Mouse (Mus musculus) right cerebral cortex, adult 2 months (tissue): ENCODE results near the gene Cxcr2.
"Not testable (repeated sequence)": the region's sequence is repeated elsewhere in the genome, so short reads cannot be mapped to it uniquely, and the experiment has no call there.

Experiments
- DNase-seq, 2 experiments: peaks; one replicate each; pipeline ENCODE4 v3.0.0; 2021 to 2022; ENCODE audit warnings: low spot score in 2 of 2

The Cxcr2 gene

DNA sequence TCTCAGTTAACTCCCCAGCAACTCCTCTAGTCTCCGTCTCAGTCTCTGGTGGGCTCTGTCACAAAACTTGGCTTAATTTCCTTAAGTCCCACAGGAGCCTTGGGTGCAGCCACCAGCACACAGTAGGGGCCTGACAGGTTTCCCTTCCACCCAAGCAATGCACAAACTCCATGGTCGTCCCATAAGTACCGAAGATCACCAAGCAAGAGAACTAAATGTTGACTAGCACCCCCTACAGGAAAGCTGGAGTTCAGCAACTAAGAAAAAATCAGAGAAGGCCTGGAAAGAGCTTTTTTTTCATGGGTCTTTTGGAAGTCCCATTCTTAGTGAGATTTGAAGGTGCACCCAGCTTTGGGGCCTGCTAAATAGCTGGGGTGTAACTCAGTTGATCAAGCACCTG lies 14.4 kb upstream of the Cxcr2 start:
- no peak for DNase-seq

DNA sequence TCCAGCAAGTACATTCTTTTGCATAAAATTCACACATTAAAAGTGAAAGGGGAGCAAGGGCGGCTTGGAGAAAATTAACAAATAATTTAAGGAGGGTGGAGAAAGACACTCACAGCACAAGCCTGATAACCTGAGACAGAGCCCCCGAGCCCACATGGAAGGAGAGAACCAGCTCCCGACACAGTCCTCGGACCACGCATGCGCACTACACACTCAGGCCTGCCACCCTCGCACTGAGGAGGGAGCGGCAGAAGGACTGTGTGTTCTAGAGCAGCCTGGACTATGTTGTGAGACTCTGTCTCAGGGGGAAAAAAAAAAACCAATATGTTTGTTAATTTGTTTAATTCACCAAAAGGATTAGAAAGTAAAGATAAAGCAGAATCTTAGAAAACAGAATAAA lies 12.0 kb upstream of the Cxcr2 start:
- no peak for DNase-seq

DNA sequence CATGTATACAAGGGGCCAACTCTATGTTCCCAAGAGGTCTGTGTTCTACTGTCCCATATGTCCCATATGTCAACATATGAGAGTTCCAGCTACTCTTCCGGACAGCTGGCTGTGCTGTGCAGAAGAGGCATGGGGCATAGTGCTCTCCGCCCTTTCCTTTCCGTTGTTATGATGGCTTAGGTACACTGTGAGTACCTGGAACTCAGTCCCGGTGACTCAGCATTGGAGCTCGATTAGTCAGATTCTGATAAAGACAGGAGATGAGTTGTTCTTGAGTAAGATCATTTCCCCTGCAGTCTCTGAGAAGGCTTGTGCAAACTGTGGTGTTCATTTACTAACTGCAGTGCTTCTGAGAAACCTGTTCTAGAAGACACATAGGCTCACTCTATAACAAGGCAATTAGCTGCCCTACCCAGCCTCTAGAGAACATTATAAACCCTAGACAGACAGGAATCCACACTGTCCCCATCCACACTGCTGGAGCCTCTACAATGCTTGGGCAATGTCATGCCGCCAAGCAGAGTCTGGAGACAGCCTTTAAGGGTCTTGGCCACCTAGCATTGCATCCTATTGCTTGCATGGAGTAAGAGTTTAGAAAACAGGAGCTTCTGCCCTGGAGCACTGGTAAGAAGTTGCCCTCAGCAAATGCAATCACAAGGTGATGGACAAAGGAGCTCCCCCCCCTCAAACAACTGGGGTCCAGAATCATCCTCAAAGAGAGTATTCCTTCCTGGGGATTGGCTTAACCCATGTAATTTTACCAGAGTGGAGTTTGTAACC lies 4.5 kb upstream of the Cxcr2 start:
- no peak for DNase-seq

DNA sequence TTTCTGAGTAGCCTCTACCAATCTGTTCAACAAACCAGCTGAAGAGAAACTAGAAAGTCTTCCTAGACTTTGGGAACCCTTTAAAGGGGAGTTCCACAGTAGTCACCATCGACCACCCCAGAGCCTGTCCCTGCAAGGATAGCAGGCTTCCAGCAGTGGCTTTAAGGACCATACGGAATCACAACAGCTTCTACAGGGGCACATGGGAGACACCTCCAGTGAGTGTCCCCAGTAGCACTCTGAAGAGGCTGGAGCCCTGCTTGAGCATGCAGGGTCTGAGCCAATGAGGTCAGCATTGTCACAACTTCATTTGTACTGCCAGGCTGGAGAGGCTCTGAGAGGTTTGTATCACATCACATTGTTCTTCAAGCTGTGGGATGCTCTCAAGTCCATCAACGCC lies 3.7 kb upstream of the Cxcr2 start:
- DNase-seq = no peak

DNA sequence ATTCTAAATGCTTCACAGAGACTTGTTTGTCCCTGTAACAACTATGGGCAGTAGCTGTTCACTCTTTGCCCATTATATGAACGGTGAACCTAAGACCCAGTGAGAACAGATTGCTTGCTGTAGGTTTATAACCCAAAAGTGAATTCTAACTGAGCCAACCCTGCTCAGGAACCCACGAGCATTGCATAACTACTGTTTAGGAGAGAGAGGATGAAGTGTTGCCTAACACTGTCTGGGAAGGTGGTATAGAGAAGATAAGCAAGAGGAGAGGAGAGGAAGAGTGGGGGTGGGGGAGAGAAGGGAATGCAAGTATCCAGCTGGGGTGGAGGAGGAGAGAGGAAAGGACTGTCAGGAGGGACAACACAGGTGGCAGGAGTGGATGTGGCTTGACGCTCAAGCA lies 2.7 kb upstream of the Cxcr2 start:
- no peak for DNase-seq

DNA sequence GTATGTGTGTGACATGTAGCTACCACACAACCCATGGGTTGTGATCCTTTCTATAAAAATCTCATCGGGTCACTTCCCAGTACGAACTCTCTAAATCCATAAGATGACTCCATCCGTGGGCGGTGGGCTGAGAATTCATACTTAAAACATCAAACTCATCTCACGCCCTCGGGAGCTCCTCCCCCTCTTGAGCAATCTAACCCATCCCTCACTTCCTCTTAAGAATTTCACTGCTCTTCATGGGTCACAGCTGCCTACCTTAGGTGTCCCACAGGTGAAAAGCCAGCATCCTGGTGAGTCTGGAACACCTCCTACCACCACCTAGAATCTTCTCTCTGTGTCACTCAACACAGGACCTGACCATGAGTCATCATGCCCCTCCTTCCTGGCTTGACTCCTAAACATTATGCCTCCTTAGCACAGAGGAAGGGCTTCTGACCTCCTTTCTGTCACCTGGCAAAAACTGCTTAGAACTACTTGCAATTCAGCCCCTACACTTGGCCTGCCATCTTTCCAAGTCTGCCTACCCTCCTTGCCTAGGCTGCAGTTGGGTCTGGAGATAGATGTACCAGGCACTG lies 1.7 kb downstream of the Cxcr2 start:
- DNase-seq = no peak

DNA sequence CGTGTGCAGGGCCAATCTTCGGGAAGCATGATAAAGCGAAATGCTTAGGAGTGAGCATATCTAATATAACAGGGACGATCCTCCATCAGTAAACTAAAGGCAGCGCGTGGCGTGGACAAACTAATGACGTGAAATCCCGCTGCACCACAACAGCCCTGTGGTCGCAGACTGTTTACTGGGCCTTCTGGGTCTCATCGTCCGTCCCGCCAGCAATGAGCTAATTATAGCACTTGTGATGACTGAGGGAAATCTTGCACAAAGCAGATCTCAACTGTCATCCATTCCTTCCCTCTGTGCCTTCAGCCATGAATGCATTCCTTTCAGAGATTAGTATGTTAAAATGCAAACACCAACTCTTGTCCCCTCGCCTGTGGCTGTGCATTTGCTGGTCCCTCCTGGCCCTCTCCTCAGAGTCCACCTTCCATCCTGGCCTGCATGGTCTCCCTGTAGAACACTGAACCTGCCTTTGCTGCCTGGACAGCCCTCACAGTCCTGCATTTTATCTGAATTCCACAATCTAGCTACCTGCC lies 2.7 kb downstream of the Cxcr2 start:
- no peak for DNase-seq

DNA sequence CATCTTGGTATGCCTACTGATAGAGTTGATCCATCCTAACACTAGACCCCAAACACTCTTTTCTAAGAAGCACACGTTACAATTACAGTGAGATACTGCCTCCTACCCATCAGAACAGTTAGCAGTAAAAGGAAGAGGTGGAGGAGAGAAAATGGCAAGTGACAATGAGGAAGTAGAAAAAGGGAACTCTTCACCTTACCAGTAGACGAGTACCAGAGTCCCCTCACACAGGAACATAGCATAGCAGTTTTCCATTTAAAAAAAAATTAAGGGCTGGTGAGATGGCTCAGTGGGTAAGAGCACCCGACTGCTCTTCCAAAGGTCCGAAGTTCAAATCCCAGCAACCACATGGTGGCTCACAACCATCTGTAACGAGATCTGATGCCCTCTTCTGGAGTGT lies 5.8 kb downstream of the Cxcr2 start:
- not testable (repeated sequence) for DNase-seq

DNA sequence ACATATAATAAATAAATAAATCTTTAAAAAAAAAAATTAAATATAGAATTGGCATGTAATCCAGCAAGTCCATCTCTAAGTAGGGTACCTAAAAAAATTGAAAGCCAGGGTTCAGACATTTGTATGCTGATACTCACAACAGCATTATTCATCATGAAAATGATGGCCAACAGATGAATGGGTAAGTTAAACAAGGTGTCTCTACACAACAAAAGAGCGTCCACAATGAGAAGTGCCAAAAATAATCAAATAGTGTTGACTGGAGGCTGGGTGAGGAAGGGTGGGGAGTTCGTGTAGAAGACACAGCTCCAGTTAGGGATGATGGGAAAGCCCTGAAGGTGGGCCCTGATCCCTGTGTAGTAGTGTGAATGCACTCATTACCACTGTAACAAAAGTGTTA lies 6.2 kb downstream of the Cxcr2 start:
- DNase-seq = no peak

DNA sequence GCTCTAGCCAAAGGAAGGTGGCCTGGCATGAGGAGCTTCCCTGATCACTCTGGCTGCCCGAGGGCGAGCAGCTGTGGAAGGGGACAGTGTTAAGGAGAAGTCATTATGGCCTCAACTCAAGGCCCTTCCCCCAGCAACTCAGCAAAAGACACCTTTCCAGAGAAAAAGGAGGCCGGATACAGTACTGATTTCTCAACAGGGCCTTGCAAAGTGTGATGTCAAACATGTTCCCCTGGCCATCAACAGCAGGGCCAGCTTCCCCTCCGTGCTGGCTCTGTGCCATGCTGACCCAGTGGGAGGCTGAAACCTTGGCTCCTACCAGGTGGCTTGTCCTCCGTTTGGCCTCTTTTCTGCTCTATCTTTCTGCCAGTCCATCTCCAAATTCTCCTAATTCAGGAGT lies 13.3 kb downstream of the Cxcr2 start:
- DNase-seq = no peak

DNA sequence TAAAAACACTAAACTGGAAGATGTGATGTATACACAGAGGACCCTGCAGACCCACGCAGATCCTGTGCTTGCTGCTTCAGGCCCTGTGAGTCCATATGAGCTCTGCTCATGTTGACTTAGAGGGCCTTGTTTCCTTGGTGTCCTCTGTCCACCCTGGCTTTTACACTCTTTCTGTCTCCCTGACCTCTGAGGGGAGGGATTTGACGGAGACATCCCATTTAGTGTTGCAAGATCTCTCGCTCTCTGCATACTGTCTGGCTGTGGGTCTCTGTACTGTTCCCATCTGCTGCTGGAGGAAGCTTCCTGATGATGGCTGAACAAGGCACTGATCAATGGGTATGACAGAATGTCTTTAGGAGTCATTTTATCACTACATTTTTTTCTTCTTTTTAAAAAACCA lies 15.9 kb downstream of the Cxcr2 start:
- DNase-seq = no peak

DNA sequence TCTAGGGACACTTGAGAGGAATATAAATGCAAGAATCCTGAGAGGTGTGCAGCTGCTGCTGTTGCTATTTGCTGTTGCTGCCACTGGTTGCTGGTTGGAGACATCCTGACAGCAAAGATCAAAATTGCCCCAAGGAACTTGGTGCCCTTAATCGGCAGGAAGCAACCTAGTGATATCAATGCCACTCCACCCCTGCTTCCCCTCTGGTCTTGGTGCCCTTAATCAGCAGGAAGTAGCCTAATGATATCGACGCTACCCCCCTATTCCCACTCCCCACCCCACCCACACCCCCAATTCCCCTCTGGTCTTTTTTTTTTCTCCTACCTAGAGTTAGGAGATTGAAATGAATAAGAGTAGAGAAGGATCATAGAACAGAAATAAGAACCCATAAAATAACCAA lies 18.9 kb downstream of the Cxcr2 start:
- DNase-seq = no peak

DNA sequence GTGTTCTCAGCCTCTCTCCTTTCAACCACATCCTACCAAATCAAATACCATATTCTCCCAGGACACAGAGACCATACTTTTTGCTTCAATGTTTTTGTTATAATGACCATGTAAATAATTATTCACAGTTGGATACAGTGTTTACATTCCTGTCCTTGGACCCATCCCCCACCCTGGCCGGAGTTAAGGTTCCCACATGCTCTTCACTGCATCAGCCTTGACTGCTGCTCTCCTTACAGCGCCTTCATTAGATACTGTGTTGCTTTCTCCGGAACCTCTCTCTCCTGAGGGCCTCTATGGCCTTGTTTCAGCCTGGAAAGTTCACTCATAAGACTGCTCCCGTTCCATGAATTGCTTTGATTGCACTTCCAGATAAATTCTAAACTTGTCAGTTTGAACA lies 21.9 kb downstream of the Cxcr2 start:
- DNase-seq = no peak

DNA sequence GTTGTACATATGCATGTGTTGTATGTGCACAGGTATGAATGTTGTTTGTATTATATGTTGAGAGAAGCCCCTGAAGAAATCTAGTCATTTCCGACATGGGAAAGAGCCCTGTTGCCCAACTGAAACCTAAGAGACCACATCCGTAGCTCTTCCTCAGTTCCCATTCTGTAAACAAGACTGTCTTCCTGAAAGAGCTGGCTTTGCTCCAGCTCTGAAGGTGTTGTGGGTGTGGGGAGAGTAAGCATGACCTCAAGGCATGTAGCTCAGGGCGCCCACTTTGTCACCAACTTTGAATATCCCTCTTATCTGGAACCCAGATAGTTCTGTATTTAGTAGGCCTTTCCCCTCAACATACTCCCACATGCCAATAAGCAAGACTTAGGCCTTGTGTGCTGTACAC lies 24.8 kb downstream of the Cxcr2 start:
- no peak for DNase-seq

DNA sequence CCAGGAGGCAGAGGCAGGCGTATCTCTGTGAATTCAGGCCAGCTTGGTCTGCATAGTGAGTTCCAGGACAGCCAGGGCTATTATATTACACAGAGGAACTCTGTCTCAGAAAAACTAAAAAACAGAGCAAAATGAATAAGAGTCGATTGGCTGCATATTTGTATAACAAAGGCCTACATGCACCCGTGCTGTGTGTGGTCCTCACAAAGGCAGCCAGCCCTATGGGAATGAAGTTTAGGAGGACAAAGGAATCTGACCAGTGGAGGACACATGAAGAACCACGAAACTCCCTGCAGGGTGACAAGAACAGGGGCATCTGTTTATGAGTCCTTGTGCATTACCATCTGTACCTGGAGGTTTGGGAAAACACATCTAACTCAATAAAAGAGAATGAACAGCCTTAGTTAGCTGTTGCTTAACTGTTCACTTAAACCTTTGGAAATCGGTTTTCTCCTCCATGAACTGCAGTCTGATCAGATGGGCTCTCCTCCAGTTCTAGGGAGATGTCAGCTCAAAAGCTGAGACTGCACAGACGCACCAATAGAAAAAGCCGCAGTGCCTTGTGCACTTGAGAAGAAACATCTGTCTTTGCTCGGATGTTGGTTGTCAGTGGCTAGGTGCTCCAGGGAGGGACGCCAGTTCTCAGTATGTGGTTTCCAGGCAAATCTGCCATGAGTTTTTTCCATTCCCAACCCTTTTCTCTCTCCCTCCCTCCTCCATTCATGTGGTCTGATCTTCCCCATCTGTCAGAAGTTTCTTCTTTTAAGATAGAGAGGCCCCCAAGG lies 26.0 kb downstream of the Cxcr2 start:
- no peak for DNase-seq

DNA sequence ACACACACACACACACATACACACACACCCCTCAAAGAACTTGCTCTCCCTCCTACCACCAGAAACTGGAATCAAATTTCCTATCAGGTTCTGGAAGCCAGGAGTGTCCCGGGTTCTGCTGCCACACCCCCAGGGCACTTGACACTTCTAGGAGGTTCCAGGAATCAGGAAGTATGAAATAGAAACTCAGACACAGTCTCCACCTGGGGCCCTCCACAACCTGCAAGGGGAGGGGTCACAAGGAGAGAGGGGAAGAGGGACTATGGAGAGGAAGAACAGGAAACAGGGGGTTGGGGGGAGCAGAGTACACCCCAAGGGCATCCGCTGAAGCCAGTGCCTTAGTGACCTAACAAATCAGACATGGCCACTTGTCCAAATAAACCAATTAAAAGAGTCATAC lies 27.7 kb downstream of the Cxcr2 start:
- DNase-seq = no peak

DNA sequence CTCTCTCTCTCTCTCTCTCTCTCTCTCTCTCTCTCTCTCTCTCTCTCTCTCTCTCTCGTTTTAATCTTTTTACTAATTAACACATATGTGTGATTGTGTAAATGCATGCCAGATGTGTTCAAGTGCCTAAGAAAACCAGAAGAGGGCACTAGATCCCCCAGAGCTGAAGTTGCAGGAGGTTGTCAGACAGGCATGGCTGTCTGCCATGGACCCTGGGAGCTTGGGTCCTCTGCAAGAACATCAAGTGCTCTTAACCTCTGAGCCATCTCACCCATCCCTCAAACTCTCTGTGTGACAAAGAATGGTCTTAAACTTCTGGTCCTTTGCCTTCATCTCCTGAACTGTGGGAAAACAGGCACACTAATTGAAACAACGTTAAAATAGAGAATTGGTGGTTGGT lies 29.2 kb downstream of the Cxcr2 start:
- no peak for DNase-seq

DNA sequence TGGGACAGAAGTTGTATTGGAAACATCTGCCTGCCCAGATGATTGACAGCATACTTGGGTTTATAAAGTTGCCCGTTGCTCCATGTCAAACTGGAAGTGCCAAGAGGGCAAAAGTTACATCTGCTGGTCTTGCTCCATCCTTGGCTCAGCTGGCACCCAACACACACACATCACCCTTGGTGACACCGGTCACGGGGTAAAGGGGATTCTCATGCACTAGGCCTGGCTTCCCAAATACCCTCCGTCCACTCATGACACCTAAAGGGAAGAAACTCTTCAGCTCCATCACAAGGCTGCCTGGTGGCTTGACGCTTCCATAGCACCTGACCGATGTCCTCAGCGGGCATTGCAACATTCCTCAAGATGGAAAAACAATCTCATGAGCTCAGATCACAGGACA lies 36.7 kb downstream of the Cxcr2 start:
- DNase-seq = no peak

DNA sequence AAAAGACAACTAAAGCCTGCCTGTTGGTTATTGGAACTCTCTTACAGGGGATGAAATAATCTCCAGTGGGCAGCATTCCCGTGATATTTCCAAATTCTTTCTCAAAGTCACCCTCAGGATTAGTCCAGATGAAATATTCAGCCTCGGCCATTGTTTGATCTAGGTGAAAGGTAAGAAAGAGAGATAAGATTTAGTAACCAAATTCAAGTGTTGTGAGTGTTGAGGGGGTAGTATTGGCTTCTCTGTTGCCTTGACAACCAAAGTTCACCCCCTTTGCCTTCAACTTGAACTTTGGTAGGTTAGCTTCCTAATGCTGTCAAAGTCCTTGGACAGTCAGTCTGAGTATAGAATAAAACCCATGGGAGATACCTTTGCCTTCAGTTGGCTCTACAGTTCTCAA lies 38.9 kb downstream of the Cxcr2 start:
- DNase-seq = no peak

DNA sequence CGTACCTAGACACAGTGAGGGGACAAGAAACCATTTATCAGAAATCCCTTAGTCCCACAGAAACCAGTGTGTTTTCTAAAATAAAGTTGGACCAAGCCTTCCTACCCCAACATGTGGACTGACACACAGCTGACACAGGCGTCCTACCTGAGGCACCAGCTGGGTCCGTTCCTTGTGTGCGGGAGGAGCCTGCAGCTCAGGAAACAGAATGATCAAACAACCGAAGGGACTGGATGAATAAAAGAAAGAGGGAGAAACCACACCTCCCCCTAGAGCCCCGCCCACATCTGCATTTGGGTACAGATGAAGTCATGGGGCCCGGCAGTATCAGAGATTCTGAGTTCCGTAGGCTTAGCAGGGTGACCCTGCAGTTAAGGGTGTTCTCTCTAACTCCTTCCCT lies 40.7 kb downstream of the Cxcr2 start, which contains the start of gene Cxcr1:
Gene Cxcr1, minus strand, starts transcription at position 187 of the 400 bp plus-strand sequence.
- DNase-seq = no peak

DNA sequence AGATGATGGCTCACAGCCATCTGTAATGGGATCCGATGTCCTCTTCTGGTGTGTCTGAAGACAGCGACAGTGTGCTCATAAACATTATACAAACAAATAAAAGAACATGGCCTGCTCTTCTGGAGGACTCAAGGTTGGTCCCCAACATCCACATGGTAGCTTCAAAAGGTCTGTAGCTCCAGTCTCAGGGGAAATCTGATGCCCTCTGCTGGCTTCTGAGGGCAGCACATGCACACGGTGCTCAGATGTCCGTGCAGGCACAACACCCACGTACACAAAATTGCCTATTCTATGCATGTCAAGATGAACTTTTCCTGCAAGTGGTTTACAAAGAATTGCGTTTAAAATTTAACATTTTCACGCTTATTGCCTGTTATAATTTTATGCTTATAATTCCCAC lies 42.2 kb downstream of the Cxcr2 start:
- DNase-seq = no peak

DNA sequence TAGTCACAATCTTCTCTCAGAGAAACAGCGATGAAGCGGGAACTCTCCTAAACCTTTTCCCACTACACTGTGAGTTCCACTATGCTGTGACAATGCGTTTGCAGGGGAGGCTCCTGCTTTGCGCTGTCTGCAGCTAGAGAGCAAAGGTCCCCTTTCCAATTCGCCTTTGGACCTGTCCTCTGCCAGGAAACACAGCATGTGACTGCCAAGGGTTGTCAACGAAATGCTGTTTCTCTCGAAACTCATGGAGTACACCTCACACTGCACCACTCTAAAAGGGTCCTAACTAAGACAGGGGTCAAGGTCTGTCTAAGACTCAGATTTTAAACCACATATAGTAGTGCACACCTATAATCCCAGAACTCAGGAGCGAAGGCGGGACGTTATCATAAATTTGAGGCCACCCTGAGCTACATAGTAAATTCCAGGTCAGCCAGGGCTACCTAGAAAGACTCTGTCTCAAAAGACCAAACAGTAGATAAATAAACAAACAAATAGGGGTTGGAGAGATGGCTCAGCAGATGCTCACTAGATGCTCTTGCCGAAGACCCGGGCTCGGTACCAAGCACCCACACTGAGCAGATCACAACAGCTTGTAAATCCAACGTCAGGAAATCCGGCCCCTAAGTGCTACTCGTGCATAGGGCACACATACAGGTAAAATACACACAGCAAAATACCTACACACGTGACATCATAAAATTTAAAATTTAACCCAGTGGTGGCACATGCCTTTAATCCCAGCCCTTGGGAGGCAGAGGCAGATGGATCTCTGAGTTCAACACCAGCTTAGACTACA lies 43.0 kb downstream of the Cxcr2 start:
- DNase-seq = no peak
